Mouse (Mus musculus) ES-Bruce4 (cell line): ENCODE measurements at regions not wholly inside any gene's neighbourhood (a gene's known extent, or its start where the extent isn't known, plus 50 kb on each side); places are given as distances from the start of the nearest gene placed in this dataset.

Source experiments
- H3K27ac ChIP-seq: 2 replicates; pipeline ENCODE4 v1.5.1; 2012; ENCODE audit warnings: low read length, inconsistent platforms; ENCODE audit not compliant: insufficient read depth
- H3K27me3 ChIP-seq: 2 replicates; pipeline ENCODE4 v1.6.1; 2012; ENCODE audit warnings: mild to moderate bottlenecking, low read length, inconsistent platforms; ENCODE audit not compliant: control insufficient read depth, poor library complexity, insufficient read depth, severe bottlenecking
- H3K36me3 ChIP-seq: 2 replicates; pipeline ENCODE4 v1.6.1; 2012; ENCODE audit warnings: inconsistent platforms, mild to moderate bottlenecking, low read length, moderate library complexity; ENCODE audit not compliant: control insufficient read depth, poor library complexity, insufficient read depth, severe bottlenecking
- H3K4me1 ChIP-seq: one replicate; pipeline ENCODE4 v1.8.1; 2011; ENCODE audit warnings: low read length; ENCODE audit not compliant: control insufficient read depth, insufficient read depth
- H3K4me3 ChIP-seq: 2 replicates; pipeline ENCODE4 v1.5.1; 2011; ENCODE audit warnings: low read depth, mild to moderate bottlenecking, low read length
- H3K9ac ChIP-seq: 2 replicates; pipeline ENCODE4 v1.6.1; 2012; ENCODE audit warnings: low read depth, mild to moderate bottlenecking, inconsistent platforms; ENCODE audit not compliant: poor library complexity, severe bottlenecking
- H3K9me3 ChIP-seq: replicated peaks from 2 replicates; pipeline ENCODE4 v1.6.1; 2012; ENCODE audit warnings: mild to moderate bottlenecking, low read length, inconsistent platforms; ENCODE audit not compliant: control insufficient read depth, poor library complexity, insufficient read depth, severe bottlenecking
- CTCF ChIP-seq: IDR thresholded peaks from one replicate; pipeline ENCODE4 v1.8.1; 2011; ENCODE audit warnings: low read depth, low read length
- EP300 ChIP-seq: IDR thresholded peaks from 2 replicates; pipeline ENCODE4 v1.6.1; 2011; ENCODE audit warnings: low read depth, low read length; ENCODE audit not compliant: insufficient read depth
- POLR2A ChIP-seq: IDR thresholded peaks from one replicate; pipeline ENCODE4 v1.8.1; 2011; ENCODE audit warnings: low read length; ENCODE audit not compliant: insufficient read depth

- Histone ChIP-seq H3K4me1 (no peaks in the 10 kb centered on the region), H3K27ac (no peak overlapping the region), H3K36me3 (no peaks in the 10 kb centered on the region), H3K9me3 (no peaks in the 10 kb centered on the region), H3K4me3 (no peak overlapping the region), H3K9ac (no peak overlapping the region), H3K27me3 (no peaks in the 10 kb centered on the region)
- no peak for TF ChIP-seq POLR2A
Observed at GRCm38 (mm10) chr1:90440638-90441037, 162.1 kb upstream of the Cops8 start.

- H3K9me3 ChIP-seq: no peaks in the 10 kb centered on the region
- no peak overlapping the region for H3K9ac ChIP-seq
- H3K4me3 ChIP-seq: no peak overlapping the region
- H3K36me3 ChIP-seq: no peaks in the 10 kb centered on the region
- no peaks in the 10 kb centered on the region for H3K4me1 ChIP-seq
- no peak overlapping the region for H3K27ac ChIP-seq
- no peak for TF ChIP-seq POLR2A
- TF ChIP-seq CTCF: no peak
- TF ChIP-seq EP300: no peak
- H3K27me3 ChIP-seq: no peaks in the 10 kb centered on the region
Observed at GRCm38 (mm10) chr1:90441134-90441868, 161.5 kb upstream of the Cops8 start.

GRCm38 (mm10) chr1:90442250-90443240, 160.2 kb upstream of the Cops8 start:
- Histone ChIP-seq H3K4me3 (no peak overlapping the region), H3K27ac (no peak overlapping the region), H3K9me3 (no peaks in the 10 kb centered on the region), H3K27me3 (no peaks in the 10 kb centered on the region), H3K9ac (no peak overlapping the region), H3K4me1 (no peaks in the 10 kb centered on the region), H3K36me3 (no peaks in the 10 kb centered on the region)
- TF ChIP-seq CTCF (no peak), POLR2A (no peak), EP300 (no peak)

- no peaks in the 10 kb centered on the region for H3K36me3 ChIP-seq
- no peaks in the 10 kb centered on the region for H3K9me3 ChIP-seq
Observed at GRCm38 (mm10) chr1:90449571-90450226, 153.1 kb upstream of the Cops8 start.

GRCm38 (mm10) chr1:90451942-90452557, 150.7 kb upstream of the Cops8 start:
- Histone ChIP-seq H3K9ac (no peak overlapping the region), H3K36me3 (no peaks in the 10 kb centered on the region), H3K9me3 (no peaks in the 10 kb centered on the region), H3K4me3 (no peak overlapping the region), H3K4me1 (no peaks in the 10 kb centered on the region), H3K27ac (no peak overlapping the region), H3K27me3 (no peaks in the 10 kb centered on the region)
- no peak for TF ChIP-seq CTCF
- TF ChIP-seq POLR2A: no peak
- TF ChIP-seq EP300: no peak

More at GRCm38 (mm10) chr1:90449571-90450226, 153.1 kb upstream of the Cops8 start:
- no peak overlapping the region for H3K4me3 ChIP-seq
- TF ChIP-seq POLR2A (no peak), CTCF (no peak), EP300 (no peak)
- no peaks in the 10 kb centered on the region for H3K27me3 ChIP-seq
- H3K9ac ChIP-seq: no peak overlapping the region
- no peak overlapping the region for H3K27ac ChIP-seq
- no peaks in the 10 kb centered on the region for H3K4me1 ChIP-seq
